Mouse (Mus musculus) hindbrain, embryonic 11.5 days (tissue): Measurements from ENCODE around the gene Itgax. TPM values are rescaled to one million over a fixed set of nuclear protein-coding genes. Genes with fewer than 3 reads are reported as not detected.

Source experiments
- ATAC-seq: fragments of 200-750 bp; cut with Nextera tagmentation; 2 replicates; pipeline ENCODE4 v1.8.0; 2017; ENCODE audit warnings: mild to moderate bottlenecking, moderate TSS enrichment, moderate library complexity; ENCODE audit not compliant: low FRiP score
- DNase-seq: peaks from one replicate; pipeline ENCODE4 v3.0.0-alpha.2; 2015; ENCODE audit warnings: low spot score
- H3K27ac ChIP-seq: fragments of 300-500 bp; sonication (generic); 2 replicates; pipeline ENCODE4 v1.5.1; 2014; ENCODE audit warnings: mild to moderate bottlenecking, low read depth, low read length
- H3K27me3 ChIP-seq: fragments of 300-500 bp; sonication (generic); 2 replicates; pipeline ENCODE4 v1.6.1; 2014; ENCODE audit warnings: mild to moderate bottlenecking, low read length, moderate library complexity, mixed read lengths; ENCODE audit not compliant: control insufficient read depth, insufficient read depth
- H3K36me3 ChIP-seq: fragments of 300-500 bp; sonication (generic); 2 replicates; pipeline ENCODE4 v1.6.1; 2014; ENCODE audit warnings: mild to moderate bottlenecking, low read length, moderate library complexity, mixed read lengths; ENCODE audit not compliant: control insufficient read depth, insufficient read depth
- H3K4me1 ChIP-seq: fragments of 300-500 bp; sonication (generic); replicated peaks from 2 replicates; pipeline ENCODE4 v1.6.1; 2014; ENCODE audit warnings: low read length, mixed read lengths; ENCODE audit not compliant: control insufficient read depth, insufficient read depth
- H3K4me2 ChIP-seq: fragments of 300-500 bp; sonication (generic); replicated peaks from 2 replicates; pipeline ENCODE4 v1.6.1; 2014; ENCODE audit warnings: mild to moderate bottlenecking, low read depth, low read length
- H3K4me3 ChIP-seq: fragments of 300-500 bp; sonication (generic); 2 replicates; pipeline ENCODE4 v1.5.1; 2014; ENCODE audit warnings: low read depth, low read length
- H3K9ac ChIP-seq: fragments of 300-500 bp; sonication (generic); 2 replicates; pipeline ENCODE4 v1.6.1; 2014; ENCODE audit warnings: low read depth, low read length
- H3K9me3 ChIP-seq: fragments of 300-500 bp; sonication (generic); 2 replicates; pipeline ENCODE4 v1.6.1; 2016; ENCODE audit warnings: low read length; ENCODE audit not compliant: control insufficient read depth
- WGBS: fragments of 180-500 bp; shearing (Covaris S2); extraction: QIAGEN DNeasy Blood & Tissue Kit; methylation state at CpG from one replicate; pipeline ENCODE4 v1.1.7; 2014; 5-methylcytosine and 5-hydroxymethylcytosine counted together
- polyA plus RNA-seq: library from polyadenylated mRNA; unstranded; fragments of >200 nt; fragmentation: Nextera tagmentation; extraction: Ambion mirVana; gene quantifications from 2 replicates; pipeline ENCODE4 v1.2.1, GENCODE M21; 2014

Gene Itgax
- polyA plus RNA-seq, 1 experiment from 2014 or later, result not detected

GRCm38 (mm10) chr7:128112131-128112530 is 17.2 kb upstream of the Itgax start:
- Histone ChIP-seq H3K9me3 (no peaks in the 10 kb centered on the region), H3K9ac (no peak overlapping the region), H3K36me3 (no peaks in the 10 kb centered on the region), H3K4me2 (no peak overlapping the region), H3K27me3 (no peaks in the 10 kb centered on the region), H3K4me1 (no peaks in the 10 kb centered on the region), H3K4me3 (no peak overlapping the region), H3K27ac (no peak overlapping the region)
- ATAC-seq (no peak), DNase-seq (no peak)
- WGBS, result 90% methylated on average over 11 of the region's 11 CpGs

GRCm38 (mm10) chr7:128114371-128115105 is 14.8 kb upstream of the Itgax start:
- Histone ChIP-seq H3K9ac (no peak overlapping the region), H3K36me3 (no peaks in the 10 kb centered on the region), H3K27me3 (no peaks in the 10 kb centered on the region), H3K4me1 (no peaks in the 10 kb centered on the region), H3K27ac (no peak overlapping the region), H3K9me3 (no peaks in the 10 kb centered on the region), H3K4me3 (no peak overlapping the region), H3K4me2 (no peak overlapping the region)
- ATAC-seq (no peak), DNase-seq (no peak)
- 89% methylated on average over 11 of the region's 11 CpGs for WGBS

GRCm38 (mm10) chr7:128115211-128115958 is 14.0 kb upstream of the Itgax start:
- Histone ChIP-seq H3K9me3 (no peaks in the 10 kb centered on the region), H3K4me3 (no peak overlapping the region), H3K4me1 (no peaks in the 10 kb centered on the region), H3K27ac (no peak overlapping the region), H3K4me2 (no peak overlapping the region), H3K27me3 (no peaks in the 10 kb centered on the region), H3K36me3 (no peaks in the 10 kb centered on the region), H3K9ac (no peak overlapping the region)
- ATAC-seq (no peak), DNase-seq (no peak)
- WGBS, result 73% methylated on average over 5 of the region's 5 CpGs

- H3K4me3 ChIP-seq, result no peak overlapping the region
- no peak overlapping the region for H3K4me2 ChIP-seq
- no peaks in the 10 kb centered on the region for H3K27me3 ChIP-seq
- WGBS, result 88% methylated on average over 5 of the region's 5 CpGs
- H3K9ac ChIP-seq, result no peak overlapping the region
- no peak overlapping the region for H3K27ac ChIP-seq
- H3K9me3 ChIP-seq, result no peaks in the 10 kb centered on the region
- H3K4me1 ChIP-seq, result no peaks in the 10 kb centered on the region
- no peak for DNase-seq
- ATAC-seq, result no peak
- no peaks in the 10 kb centered on the region for H3K36me3 ChIP-seq
Observed at GRCm38 (mm10) chr7:128116396-128116795, 13.0 kb upstream of the Itgax start.

- no peak overlapping the region for H3K4me3 ChIP-seq
- H3K9me3 ChIP-seq, result no peaks in the 10 kb centered on the region
- no peak overlapping the region for H3K9ac ChIP-seq
- H3K27me3 ChIP-seq, result no peaks in the 10 kb centered on the region
- 86% methylated on average over 6 of the region's 6 CpGs for WGBS
- H3K27ac ChIP-seq, result no peak overlapping the region
- H3K36me3 ChIP-seq, result no peaks in the 10 kb centered on the region
- H3K4me1 ChIP-seq, result no peaks in the 10 kb centered on the region
- H3K4me2 ChIP-seq, result no peak overlapping the region
- ATAC-seq, result no peak
- DNase-seq, result no peak
Observed at GRCm38 (mm10) chr7:128119726-128120490, 9.4 kb upstream of the Itgax start.

- H3K4me2 ChIP-seq, result no peak overlapping the region
- no peaks in the 10 kb centered on the region for H3K36me3 ChIP-seq
- H3K27me3 ChIP-seq, result no peaks in the 10 kb centered on the region
- no peak overlapping the region for H3K9ac ChIP-seq
- 95% methylated on average over 5 of the region's 5 CpGs for WGBS
- no peak overlapping the region for H3K4me3 ChIP-seq
- DNase-seq, result no peak
- no peaks in the 10 kb centered on the region for H3K4me1 ChIP-seq
- no peak overlapping the region for H3K27ac ChIP-seq
- H3K9me3 ChIP-seq, result no peaks in the 10 kb centered on the region
- ATAC-seq, result no peak
Observed at GRCm38 (mm10) chr7:128132148-128132547, 2.8 kb downstream of the Itgax start.

GRCm38 (mm10) chr7:128133596-128133995 is 4.2 kb downstream of the Itgax start:
- Histone ChIP-seq H3K4me1 (no peaks in the 10 kb centered on the region), H3K27ac (no peak overlapping the region), H3K9ac (no peak overlapping the region), H3K4me3 (no peak overlapping the region), H3K36me3 (no peaks in the 10 kb centered on the region), H3K27me3 (no peaks in the 10 kb centered on the region), H3K4me2 (no peak overlapping the region), H3K9me3 (no peaks in the 10 kb centered on the region)
- ATAC-seq (no peak), DNase-seq (no peak)
- 87% methylated on average over 2 of the region's 2 CpGs for WGBS

- DNase-seq (no peak), ATAC-seq (no peak)
- no peak overlapping the region for H3K9ac ChIP-seq
- H3K4me1 ChIP-seq, result no peaks in the 10 kb centered on the region
- no peak overlapping the region for H3K4me2 ChIP-seq
- no peaks in the 10 kb centered on the region for H3K9me3 ChIP-seq
- no peak overlapping the region for H3K27ac ChIP-seq
- H3K36me3 ChIP-seq, result no peaks in the 10 kb centered on the region
- H3K4me3 ChIP-seq, result no peak overlapping the region
- WGBS, result 56% methylated on average over 4 of the region's 4 CpGs
- no peaks in the 10 kb centered on the region for H3K27me3 ChIP-seq
Observed at GRCm38 (mm10) chr7:128136927-128137326, 7.6 kb downstream of the Itgax start.
